Mouse (Mus musculus) fat pad, adult 2 months (tissue): ENCODE results near the gene Scaf4.
A peak's percentile ranks its signal among the peaks of the same experiment; 100 is the strongest.
"Not testable (repeated sequence)": the region's sequence is repeated elsewhere in the genome, so short reads cannot be mapped to it uniquely, and the experiment has no call there.

ENCODE experiments used
- DNase-seq: peaks from one replicate; pipeline ENCODE4 v3.0.0-alpha.2; 2011; ENCODE audit warnings: low read depth, low spot score; ENCODE audit errors: extremely low read depth

The Scaf4 gene

GRCm38 (mm10) chr16:90297479-90298425 lies 13.4 kb upstream of the Scaf4 start:
- no peak for DNase-seq

GRCm38 (mm10) chr16:90291675-90292074 lies 7.4 kb upstream of the Scaf4 start:
- DNase-seq, result no peak

DNA sequence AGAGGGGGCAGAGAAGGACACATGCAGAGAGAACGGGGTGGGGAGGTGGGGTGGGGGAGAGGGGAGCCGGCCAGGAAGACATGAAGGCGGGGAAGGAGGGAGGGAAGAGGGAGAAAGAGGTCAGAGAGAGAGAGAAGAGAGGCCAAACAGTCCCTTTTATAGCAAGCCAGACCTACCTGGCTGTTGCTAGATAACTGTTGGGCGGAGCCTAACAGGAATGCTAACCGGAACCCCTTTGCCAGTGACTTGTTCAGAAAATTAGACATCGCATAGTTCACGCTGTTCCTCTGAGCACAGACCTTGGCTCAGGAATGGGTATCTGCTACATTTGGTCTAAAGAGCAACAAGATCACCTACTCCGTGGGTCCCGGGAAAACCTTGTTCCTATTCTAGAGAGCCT lies 6.7 kb upstream of the Scaf4 start:
- no peak for DNase-seq

- no peak for DNase-seq
Measured at GRCm38 (mm10) chr16:90284916-90285315, 613 bp upstream of the Scaf4 start.

- DNase-seq, result no peak
Measured at GRCm38 (mm10) chr16:90283266-90283904, 918 bp downstream of the Scaf4 start.

DNA sequence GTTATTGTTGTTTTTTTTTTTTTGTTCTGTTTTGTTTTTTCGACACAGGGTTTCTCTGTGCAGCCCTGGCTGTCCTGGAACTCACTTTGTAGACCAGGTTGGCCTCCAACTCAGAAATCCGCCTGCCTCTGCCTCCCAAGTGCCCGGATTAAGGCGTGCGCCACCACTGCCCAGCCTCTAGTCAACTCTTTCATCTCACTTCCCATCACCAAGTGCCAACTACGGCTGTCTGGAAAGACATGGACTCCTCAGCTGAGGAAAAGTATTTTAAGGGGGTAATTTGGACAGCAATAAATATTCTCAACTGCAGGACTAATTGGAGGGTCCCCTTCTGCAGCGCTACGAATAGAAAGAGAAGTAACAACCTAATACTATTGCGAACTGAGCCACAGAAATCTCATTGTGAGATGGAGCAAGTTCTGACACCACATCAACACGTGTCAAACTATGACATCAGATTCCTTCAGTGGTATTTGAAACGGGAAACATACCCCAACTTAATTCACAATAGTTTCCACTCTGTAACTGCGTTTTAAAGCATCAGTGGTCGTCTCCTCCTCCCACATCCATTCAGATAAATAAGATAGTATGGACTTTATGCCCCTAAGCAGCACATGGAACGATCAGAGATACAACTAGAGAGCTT lies 1.6 kb downstream of the Scaf4 start:
- DNase-seq, result no peak

- no peak for DNase-seq
Measured at GRCm38 (mm10) chr16:90281406-90281805, 2.9 kb downstream of the Scaf4 start.

DNA sequence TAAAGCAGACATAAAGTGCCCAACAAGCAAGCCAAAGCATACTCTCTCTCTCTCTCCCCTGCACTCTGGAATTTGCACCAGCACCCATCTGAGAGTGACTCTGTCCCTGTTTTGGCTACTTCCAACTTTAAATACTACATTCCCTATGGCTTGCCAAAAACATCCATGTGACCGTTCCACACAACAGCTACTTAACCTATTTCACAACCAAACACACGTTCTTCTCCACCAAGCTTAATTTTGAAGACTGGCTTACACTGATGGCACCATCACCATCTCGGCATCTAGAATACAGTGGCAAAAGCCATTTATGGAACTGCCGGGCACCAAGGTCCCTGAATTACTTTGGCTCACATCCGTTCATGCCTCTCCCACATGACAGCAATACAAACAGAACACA lies 3.3 kb downstream of the Scaf4 start:
- DNase-seq, result peak; percentile 28

DNA sequence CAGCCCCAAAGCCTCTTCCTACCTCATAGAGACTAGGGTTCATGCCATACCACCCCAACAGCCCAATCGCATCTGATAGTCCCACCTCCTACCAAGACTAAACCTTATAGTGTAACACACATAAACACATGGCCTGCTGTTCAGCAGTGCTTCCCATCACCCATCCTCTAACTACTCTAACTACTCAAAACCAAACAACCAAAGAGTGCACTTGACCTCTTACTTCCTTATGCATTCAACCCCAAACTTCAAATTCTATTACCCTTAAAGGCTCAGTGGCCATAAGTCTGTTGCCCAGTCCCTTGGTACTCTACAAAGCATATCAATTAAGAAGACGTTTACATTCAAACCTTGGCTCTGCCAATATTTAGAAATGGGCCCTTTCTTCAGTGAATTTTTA lies 3.8 kb downstream of the Scaf4 start:
- no peak for DNase-seq

GRCm38 (mm10) chr16:90279058-90279457 lies 5.2 kb downstream of the Scaf4 start:
- no peak for DNase-seq

DNA sequence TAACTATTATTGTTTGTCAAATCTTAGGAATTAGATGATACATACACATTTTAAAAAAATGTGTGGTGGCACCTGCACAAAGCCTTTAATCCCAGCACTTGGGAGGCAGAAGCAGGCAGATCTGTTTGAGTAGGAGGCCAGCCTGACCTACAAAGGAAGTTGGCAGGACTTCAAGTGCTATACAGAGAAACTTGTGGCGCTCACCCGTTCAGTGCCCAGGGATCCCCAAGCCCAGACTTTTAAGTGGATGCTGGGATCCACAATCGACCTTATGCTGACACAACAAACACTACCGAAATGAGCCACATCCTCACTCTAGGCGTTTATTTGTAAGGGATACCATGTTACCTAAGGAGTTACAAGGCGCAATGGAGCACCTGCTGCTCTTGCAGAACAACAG lies 8.8 kb downstream of the Scaf4 start:
- DNase-seq, result peak; percentile 16

DNA sequence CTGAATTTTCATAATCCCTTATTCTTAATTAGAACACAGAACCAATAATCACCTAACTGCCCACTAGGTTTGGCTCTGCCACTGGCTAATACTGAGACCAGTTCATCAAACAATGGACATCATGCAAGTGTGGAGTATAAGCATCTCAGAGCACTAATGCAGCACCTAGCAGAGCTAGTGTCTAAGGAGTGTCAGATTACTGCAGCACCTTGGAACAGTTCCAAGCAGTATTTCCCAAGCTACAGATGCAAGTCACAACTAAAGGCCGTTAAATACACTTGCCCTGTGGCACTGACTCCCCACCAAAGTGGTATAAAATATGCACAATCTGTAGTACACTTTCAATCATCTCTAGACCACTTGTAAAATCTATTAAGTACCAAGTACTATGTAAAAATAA lies 17.7 kb downstream of the Scaf4 start:
- DNase-seq, result no peak

GRCm38 (mm10) chr16:90265106-90265505 lies 19.2 kb downstream of the Scaf4 start:
- DNase-seq, result no peak

DNA sequence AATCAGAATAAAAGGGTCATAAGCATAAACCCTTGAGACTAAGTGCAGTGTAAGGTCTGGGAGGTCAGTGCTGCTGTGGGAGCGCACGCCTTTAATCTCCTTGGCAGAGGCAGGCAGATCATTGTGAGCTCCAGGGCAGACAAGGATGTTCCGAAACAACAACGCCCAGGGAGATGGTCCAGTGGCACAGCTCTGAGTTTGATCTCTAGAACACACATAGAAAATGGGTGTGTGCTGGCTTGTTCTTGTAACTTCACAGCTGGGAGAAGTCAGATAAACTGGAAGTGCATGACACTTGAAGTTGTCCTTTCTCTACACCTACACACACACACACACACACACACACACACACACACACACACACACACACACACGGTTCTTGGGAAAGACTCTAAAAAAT lies 20.3 kb downstream of the Scaf4 start:
- no peak for DNase-seq

DNA sequence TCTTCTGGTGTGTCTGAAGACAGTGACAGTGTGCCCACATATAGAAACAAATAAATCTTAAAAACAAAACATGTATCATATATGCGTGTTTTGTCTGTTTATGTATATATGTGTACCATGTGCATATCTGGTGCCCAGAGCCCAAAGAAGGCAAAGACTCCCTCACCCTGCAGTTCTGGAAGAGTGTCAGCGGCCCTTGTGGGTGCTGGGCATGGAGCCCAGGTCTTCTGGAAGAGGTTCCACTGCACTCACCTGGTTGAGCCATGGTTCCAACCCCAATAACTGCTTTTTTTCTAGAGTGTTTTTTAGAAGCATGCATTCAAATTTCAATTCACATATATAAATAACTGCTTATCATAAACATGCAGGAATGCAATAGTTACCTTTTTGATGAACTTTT lies 22.5 kb downstream of the Scaf4 start:
- DNase-seq, result no peak

DNA sequence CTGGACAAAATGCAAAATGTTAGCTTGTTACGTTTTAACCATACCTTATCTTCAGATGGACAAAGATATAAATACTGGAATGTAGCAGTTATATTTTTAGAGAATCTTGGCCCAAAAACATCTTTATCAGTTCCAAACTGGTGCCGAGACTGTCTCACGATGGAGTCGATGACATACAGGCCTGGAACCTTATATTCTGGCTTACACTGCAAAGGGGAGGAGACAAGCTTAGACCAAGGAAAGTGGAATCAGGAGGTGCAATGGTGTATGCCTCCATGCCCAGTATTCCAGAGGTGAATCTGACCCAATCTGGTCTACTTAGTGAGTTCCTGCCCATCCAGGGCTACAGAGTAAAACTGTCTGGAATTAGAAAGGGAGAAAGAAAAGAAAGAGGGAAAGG lies 24.2 kb downstream of the Scaf4 start:
- DNase-seq, result no peak

DNA sequence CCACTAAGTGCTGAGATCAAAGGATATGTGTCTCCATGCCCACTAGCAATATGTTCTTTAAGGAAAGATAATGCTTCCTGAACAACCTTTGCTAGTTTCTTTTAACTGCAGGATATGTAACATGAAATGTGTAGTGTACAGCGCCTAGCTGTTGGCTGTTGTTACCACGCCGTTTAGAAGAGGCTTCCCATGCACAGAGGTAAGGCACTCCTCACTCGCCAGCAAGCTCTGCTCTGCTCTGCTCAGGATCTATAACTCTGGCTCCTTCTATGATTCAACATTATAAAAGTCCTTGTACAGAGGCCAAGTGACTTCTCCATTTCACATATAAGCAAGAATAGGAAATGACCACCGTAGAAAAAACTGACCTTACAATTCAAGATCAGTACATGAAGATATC lies 24.7 kb downstream of the Scaf4 start:
- DNase-seq, result no peak

DNA sequence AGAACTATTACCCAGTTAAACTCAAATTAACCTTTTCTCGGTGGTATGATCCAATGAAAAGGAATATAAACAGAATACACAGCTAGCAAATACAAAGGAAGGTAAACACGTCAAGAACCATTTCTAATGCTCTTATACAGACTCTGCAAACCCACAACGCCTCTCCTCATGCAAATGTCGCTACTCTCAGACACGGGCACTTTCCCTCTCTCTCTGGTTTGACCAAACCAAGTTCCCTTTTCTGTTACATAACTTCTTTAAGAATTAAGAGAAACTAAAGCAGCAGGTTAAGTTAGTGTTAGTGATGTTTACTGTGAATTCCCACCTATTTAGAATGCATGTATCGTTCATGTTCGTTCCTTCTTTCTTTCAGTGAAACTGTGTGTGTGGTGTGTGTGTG lies 25.4 kb downstream of the Scaf4 start:
- DNase-seq, result no peak

DNA sequence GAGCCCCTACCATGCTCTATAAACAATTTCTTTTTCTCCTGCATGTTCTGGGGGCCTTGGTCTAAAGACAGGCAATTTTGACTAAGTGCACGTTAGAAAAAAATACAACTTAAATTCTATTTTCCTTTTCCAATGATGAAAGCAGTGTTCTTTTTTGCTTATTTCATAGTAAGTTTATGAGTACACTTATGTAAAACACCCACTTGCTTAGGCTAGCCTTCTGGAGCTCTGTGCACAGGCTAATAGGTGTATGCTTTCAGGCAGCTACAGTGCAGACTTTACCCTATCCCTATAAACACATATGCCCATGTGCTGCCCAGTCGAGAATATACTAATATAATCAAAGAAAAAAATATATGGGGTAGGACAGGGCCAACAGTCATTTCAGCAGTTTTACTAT lies 31.8 kb downstream of the Scaf4 start:
- no peak for DNase-seq

DNA sequence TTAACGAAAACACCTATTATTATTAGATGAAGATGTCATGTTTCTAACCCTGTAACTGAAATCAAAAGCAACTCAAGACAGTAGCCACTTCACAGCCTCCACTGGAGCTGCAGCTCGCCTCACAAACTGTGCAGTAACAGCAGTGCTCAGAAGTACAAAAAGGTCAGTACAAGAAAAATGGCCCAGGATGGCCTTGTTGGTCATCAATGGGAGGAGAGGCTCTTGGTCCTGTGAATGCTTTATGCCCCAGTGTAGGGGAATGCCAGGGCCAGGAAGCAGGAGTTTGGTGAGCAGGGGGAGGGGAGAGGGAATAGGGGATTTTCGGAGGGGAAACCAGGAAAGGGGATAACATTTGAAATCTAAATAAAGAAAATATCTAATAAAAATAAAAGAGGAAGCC lies 33.0 kb downstream of the Scaf4 start:
- DNase-seq, result not testable (repeated sequence)

- DNase-seq, result no peak
Measured at GRCm38 (mm10) chr16:90250099-90250498, 34.2 kb downstream of the Scaf4 start.
